Mouse (Mus musculus) neural tube, embryonic 13.5 days (tissue): ENCODE measurements around the gene Ifih1. TPM values are rescaled to one million over a fixed set of nuclear protein-coding genes. Genes with fewer than 3 reads are reported as not detected.

Source experiments
- ATAC-seq: fragments of 200-750 bp; cut with Nextera tagmentation; 2 replicates; pipeline ENCODE4 v1.8.0; 2017; ENCODE audit warnings: low read depth, mild to moderate bottlenecking, moderate TSS enrichment, moderate library complexity
- H3K27ac ChIP-seq: fragments of 300-500 bp; sonication (generic); replicated peaks from 2 replicates; pipeline ENCODE4 v1.5.1; 2015; ENCODE audit warnings: moderate library complexity, mild to moderate bottlenecking, inconsistent platforms
- H3K27me3 ChIP-seq: fragments of 300-500 bp; sonication (generic); 2 replicates; pipeline ENCODE4 v1.6.1; 2015; ENCODE audit warnings: mild to moderate bottlenecking, inconsistent platforms
- H3K36me3 ChIP-seq: fragments of 300-500 bp; sonication (generic); 2 replicates; pipeline ENCODE4 v1.6.1; 2015; ENCODE audit warnings: mild to moderate bottlenecking, inconsistent platforms
- H3K4me1 ChIP-seq: fragments of 300-500 bp; sonication (generic); replicated peaks from 2 replicates; pipeline ENCODE4 v1.6.1; 2015; ENCODE audit warnings: inconsistent platforms
- H3K4me2 ChIP-seq: fragments of 300-500 bp; sonication (generic); 2 replicates; pipeline ENCODE4 v1.6.1; 2015; ENCODE audit warnings: inconsistent platforms, mild to moderate bottlenecking, moderate library complexity
- H3K4me3 ChIP-seq: fragments of 300-500 bp; sonication (generic); 2 replicates; pipeline ENCODE4 v1.5.1; 2015; ENCODE audit warnings: mild to moderate bottlenecking, inconsistent platforms
- H3K9ac ChIP-seq: fragments of 300-500 bp; sonication (generic); 2 replicates; pipeline ENCODE4 v1.6.1; 2015; ENCODE audit warnings: moderate library complexity, mild to moderate bottlenecking, inconsistent platforms
- H3K9me3 ChIP-seq: fragments of 300-500 bp; sonication (generic); 2 replicates; pipeline ENCODE4 v1.6.1; 2016; ENCODE audit warnings: inconsistent platforms
- whole genome bisulfite sequencing: fragments of 180-500 bp; shearing (Covaris S2); methylation state at CpG from one replicate; pipeline ENCODE4 v1.1.7; 2015; 5-methylcytosine and 5-hydroxymethylcytosine counted together
- polyA plus RNA-seq: library from polyadenylated mRNA; unstranded; fragments of >200 nt; fragmentation: Nextera tagmentation; extraction: Ambion mirVana; gene quantifications from 2 replicates; pipeline ENCODE4 v1.2.1, GENCODE M21; 2015

The Ifih1 gene
- polyA plus RNA-seq, result 0.74 and 0.77 TPM in 2 replicates

DNA sequence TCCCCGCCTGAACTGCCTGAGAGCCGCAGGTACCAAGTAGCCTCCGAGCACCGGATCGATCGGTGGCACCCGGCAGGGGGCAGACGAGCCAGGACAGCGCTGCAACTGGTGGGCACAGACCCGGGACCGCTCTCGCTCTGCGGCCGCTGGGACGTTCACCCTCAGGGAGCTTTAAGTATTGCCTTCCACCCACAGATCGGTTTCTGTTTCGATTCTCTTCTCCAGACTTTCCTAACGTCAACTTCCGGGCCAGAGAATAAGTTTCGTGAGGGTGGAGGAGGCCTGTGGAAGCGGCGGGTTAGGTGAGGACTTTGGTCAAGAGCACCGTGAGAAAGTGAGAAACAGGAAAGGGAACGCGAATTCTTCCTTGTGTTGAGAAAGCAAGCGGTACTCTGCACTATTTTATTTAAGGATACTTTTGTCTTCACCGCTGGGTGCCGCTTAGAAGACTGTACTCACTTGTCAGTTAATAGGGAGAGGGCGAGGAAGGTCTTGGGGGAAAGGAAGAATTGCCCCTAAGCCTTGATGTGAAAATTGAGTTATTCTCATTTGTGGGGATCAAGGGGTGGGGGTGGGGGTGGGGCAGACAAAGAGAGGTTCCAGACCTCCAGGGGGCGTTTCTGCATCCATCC, at the start of gene Ifih1:
Ifih1 (minus strand) TSS at position 242 of the 632 bp plus-strand sequence.
- Histone ChIP-seq H3K9me3 (no peaks in the 10 kb centered on the region), H3K4me1 (peaks cover 21% of the 10 kb centered on the region), H3K27ac (no peak within 1 kb of the TSS), H3K9ac (peak within 1 kb of the TSS; percentile 62), H3K27me3 (peaks cover 22% of the 10 kb centered on the region), H3K4me2 (peak within 1 kb of the TSS; percentile 77), H3K4me3 (peak within 1 kb of the TSS; percentile 43), H3K36me3 (no peaks in the 10 kb centered on the region)
- ATAC-seq, result peak; percentile 83
- under 1% methylated on average over 30 of the region's 30 CpGs for whole genome bisulfite sequencing

DNA sequence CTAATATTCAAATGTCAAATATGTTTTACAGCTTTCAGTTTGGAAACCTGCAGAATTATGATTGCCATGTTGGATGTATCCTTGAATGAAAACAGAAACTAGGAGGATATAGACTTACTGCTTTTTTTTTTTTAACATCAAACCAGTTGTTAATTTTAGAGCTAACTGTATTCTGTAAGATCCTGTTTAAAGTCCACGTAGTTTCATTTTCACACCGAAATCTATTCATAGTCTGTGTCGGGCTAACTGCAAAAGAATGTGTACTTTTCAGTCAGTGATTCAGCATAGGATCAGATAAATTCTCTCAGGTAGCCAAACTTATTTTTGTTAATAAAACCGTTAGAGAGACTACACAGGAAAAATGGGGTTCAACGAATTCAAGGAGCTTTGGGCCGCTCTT, 39.9 kb upstream of the Ifih1 start:
- Histone ChIP-seq H3K4me3 (no peak overlapping the region), H3K36me3 (no peaks in the 10 kb centered on the region), H3K9ac (no peak overlapping the region), H3K4me1 (no peaks in the 10 kb centered on the region), H3K27ac (no peak overlapping the region), H3K9me3 (no peaks in the 10 kb centered on the region), H3K27me3 (no peaks in the 10 kb centered on the region), H3K4me2 (no peak overlapping the region)
- ATAC-seq, result no peak
- 90% methylated on average over 6 of the region's 6 CpGs for WGBS

DNA sequence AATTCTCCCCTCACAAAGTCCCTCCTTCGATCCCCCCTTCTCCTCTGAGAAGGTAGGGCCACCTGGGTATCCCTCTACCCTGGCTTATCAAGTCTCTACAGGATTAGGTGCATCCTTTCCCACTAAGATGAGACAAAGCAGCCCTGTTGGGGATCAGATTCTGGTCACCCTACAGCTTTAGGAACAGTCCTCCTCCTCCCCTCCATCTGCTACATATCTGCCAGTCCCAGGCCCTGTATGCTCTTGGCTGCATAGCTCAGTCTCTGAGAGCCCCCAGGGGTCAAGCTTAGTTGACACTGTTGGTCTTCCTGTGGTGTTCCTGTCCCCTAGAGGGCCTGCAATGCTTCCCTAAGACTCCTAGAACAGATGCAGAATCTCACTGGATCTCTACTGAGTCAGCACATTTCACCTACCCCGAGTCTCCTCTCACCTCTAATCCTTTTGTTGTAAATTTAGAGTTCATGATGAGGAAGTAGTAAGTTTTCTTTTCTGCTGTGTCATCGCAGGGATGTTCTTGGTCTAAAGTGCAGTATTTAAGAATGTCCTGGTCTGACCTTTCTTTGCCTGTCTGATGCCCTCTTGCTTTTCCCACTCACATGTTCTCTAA, 39.0 kb upstream of the Ifih1 start:
- Histone ChIP-seq H3K4me2 (no peak overlapping the region), H3K4me3 (no peak overlapping the region), H3K4me1 (no peaks in the 10 kb centered on the region), H3K9ac (no peak overlapping the region), H3K27ac (no peak overlapping the region), H3K36me3 (no peaks in the 10 kb centered on the region), H3K9me3 (no peaks in the 10 kb centered on the region), H3K27me3 (no peaks in the 10 kb centered on the region)
- 69% methylated on average over 3 of the region's 3 CpGs for WGBS
- ATAC-seq, result no peak

DNA sequence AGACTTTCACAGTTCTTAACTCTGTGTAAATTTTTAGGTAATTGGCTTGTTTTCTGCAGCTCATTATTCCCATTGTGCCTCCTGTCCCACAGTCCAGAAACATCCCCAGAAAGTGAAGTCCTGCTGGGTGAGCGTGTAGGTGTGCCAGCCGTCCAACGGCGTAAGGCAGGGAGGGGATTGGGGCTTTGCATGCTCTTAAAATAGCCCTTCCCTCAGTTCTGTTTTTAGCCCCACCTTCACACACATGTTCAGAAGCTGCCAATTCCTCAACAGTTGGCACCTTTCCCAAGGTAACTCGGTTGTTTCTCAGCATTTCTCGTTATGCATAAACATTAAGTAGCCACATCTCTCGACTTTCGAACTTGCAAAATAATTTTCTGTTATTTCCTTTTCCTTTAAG, 35.6 kb upstream of the Ifih1 start:
- 70% methylated on average over 8 of the region's 8 CpGs for WGBS

DNA sequence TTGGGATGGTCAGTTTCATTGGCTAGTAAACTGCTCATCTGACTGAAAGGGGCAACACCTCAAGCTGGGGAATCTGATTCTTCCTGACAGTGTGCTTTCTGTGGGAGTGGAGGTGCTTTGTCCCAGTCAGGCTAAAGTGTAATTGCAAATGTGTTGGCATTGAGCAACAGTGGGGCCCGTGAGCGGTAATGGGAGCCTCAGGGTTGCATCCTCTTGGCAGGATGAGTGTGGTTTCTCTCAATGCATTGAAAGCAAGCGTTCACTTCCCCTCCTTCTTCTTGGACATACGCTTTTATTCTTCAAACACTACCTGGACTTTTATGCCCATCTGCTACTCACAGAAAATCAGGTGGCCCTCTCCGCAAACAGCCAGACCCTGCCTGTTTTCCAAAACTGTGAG, 26.7 kb upstream of the Ifih1 start:
- Histone ChIP-seq H3K27ac (no peak overlapping the region), H3K27me3 (no peaks in the 10 kb centered on the region), H3K4me1 (no peaks in the 10 kb centered on the region), H3K36me3 (no peaks in the 10 kb centered on the region), H3K9me3 (no peaks in the 10 kb centered on the region), H3K4me2 (no peak overlapping the region), H3K4me3 (no peak overlapping the region), H3K9ac (no peak overlapping the region)
- ATAC-seq, result no peak
- whole genome bisulfite sequencing, result 92% methylated on average over 5 of the region's 5 CpGs

More for the DNA sequence above, 35.6 kb upstream of the Ifih1 start:
- H3K27ac ChIP-seq, result no peak overlapping the region
- H3K36me3 ChIP-seq, result no peaks in the 10 kb centered on the region
- no peaks in the 10 kb centered on the region for H3K27me3 ChIP-seq
- H3K9me3 ChIP-seq, result no peaks in the 10 kb centered on the region
- no peaks in the 10 kb centered on the region for H3K4me1 ChIP-seq
- H3K9ac ChIP-seq, result no peak overlapping the region
- no peak for ATAC-seq
- no peak overlapping the region for H3K4me2 ChIP-seq
- no peak overlapping the region for H3K4me3 ChIP-seq

DNA sequence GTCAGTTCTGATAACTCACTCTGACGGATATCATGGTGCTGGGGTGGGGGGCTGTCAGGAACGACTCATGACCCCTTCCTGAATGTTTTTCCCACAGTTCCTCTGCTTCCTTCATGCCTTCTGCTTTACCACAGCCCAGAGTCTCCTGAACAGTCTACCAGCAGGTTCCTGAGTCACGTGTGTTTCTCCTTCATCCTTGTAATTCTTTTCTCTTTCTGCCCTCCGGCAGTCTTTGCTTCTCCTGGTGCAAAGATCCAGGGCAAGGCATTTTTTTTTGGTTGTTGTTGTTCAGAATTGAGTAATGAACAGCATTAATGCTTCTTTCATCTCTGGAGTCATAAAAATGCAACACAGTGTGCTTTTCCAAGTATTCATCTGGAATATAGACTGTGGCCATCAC, 24.7 kb upstream of the Ifih1 start:
- H3K4me3 ChIP-seq, result no peak overlapping the region
- no peaks in the 10 kb centered on the region for H3K4me1 ChIP-seq
- H3K4me2 ChIP-seq, result no peak overlapping the region
- H3K27ac ChIP-seq, result no peak overlapping the region
- no peaks in the 10 kb centered on the region for H3K36me3 ChIP-seq
- no peak overlapping the region for H3K9ac ChIP-seq
- 0 out of 2 replicates have a peak, but pooled peaks cover 5% of the 10 kb centered on the region for H3K27me3 ChIP-seq
- no peak for ATAC-seq
- WGBS, result 88% methylated on average over 4 of the region's 4 CpGs
- no peaks in the 10 kb centered on the region for H3K9me3 ChIP-seq

DNA sequence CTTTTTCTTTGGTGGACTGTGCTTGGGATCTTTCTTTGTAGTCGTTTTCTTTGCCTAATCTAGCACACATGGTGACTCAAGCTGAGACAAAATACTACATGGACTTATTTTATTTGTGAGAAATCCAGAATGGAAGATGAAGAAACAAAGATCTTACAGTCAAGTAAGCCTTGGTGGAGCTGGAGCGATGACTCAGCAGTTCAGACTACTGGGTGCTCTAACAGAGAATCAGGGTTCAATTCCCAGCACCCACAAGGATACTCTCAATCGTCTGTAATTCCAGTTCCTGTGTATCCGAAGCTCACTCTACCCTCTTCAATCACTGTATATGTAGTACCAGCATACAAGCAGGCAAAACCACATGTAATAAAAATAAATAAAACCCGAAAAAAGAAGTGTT, 24.2 kb upstream of the Ifih1 start:
- H3K4me1 ChIP-seq, result no peaks in the 10 kb centered on the region
- no peak overlapping the region for H3K27ac ChIP-seq
- H3K9me3 ChIP-seq, result no peaks in the 10 kb centered on the region
- H3K4me2 ChIP-seq, result no peak overlapping the region
- 87% methylated on average over 5 of the region's 5 CpGs for WGBS
- no peak overlapping the region for H3K9ac ChIP-seq
- peaks cover 8% of the 10 kb centered on the region; the same call in 1 of the 2 replicates for H3K27me3 ChIP-seq
- no peaks in the 10 kb centered on the region for H3K36me3 ChIP-seq
- no peak for ATAC-seq
- no peak overlapping the region for H3K4me3 ChIP-seq

DNA sequence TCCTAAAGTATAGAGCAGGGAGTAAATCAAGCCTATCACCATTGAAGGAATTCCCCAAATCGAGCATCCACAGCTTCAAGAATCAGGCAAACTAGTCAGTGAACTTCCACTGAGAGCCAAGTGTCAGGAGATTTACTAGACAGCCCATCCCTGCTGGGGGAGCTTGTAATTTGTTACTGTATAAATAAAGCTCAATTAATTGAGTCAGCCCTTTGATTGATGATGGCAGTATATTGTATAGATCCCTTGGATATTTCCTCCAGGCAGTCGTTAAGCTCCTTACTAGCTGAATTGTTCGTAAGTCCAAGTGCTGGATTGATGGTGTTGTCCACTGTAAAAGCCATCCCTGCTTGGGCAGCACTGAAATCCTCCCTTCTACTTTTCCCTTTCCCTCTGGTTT, 23.8 kb upstream of the Ifih1 start:
- Histone ChIP-seq H3K4me1 (no peaks in the 10 kb centered on the region), H3K4me2 (no peak overlapping the region), H3K27ac (no peak overlapping the region), H3K36me3 (no peaks in the 10 kb centered on the region), H3K9ac (no peak overlapping the region), H3K9me3 (no peaks in the 10 kb centered on the region), H3K4me3 (no peak overlapping the region), H3K27me3 (peaks cover 12% of the 10 kb centered on the region)
- WGBS, result 25% methylated on average over 3 of the region's 3 CpGs
- no peak for ATAC-seq

DNA sequence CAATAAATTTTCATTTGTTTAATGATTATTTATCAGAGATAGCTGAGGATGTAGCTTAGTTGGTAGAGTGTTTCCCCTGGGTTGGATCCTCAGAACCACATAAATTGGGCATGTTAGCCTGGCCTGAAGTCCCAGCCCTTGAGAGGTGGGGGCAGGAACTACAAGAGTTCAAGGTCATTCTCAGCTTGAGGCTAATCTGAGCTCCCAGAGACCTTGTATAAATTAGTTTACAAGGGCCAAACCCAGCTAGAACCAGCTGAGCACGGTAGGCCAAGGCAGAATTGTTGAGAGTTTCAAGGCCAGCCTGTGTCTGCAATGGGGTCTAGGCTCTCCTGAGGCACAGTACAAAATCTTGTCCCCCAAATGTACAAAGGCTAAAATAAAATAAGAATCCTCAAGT, 19.5 kb upstream of the Ifih1 start:
- H3K36me3 ChIP-seq, result no peaks in the 10 kb centered on the region
- no peak overlapping the region for H3K9ac ChIP-seq
- H3K4me3 ChIP-seq, result no peak overlapping the region
- no peak overlapping the region for H3K27ac ChIP-seq
- no peak for ATAC-seq
- H3K27me3 ChIP-seq, result peaks cover 24% of the 10 kb centered on the region
- H3K9me3 ChIP-seq, result no peaks in the 10 kb centered on the region
- no peaks in the 10 kb centered on the region for H3K4me1 ChIP-seq
- H3K4me2 ChIP-seq, result no peak overlapping the region
- 33% methylated on average over 1 of the region's 1 CpGs for WGBS

DNA sequence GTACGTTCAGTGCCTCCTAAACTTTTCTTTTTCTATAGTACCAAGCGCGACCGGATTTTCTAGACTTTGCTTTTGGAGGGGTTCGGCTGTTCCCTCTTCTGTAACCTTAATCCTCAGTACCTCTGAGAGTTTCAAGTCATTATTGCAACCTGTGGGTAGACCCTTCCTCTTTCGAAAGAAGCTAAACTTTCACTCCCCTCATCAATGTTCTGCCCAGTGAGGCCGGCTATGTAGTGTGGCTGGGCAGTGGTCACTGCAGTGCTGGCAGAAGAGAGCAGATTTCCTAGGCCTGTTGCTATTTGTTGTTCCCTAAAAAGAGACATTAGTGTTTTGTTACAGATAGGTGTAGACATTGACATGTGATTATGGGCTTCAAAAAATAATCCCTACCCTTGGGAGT, 18.8 kb upstream of the Ifih1 start:
- no peaks in the 10 kb centered on the region for H3K9me3 ChIP-seq
- 73% methylated on average over 7 of the region's 7 CpGs for WGBS
- no peak overlapping the region for H3K9ac ChIP-seq
- peaks cover 24% of the 10 kb centered on the region for H3K27me3 ChIP-seq
- H3K4me1 ChIP-seq, result no peaks in the 10 kb centered on the region
- H3K4me2 ChIP-seq, result peak overlapping the region; percentile 93
- ATAC-seq, result no peak
- H3K36me3 ChIP-seq, result no peaks in the 10 kb centered on the region
- H3K4me3 ChIP-seq, result peak overlapping the region; percentile 61; the same call in 1 of the 2 replicates
- H3K27ac ChIP-seq, result no peak overlapping the region

DNA sequence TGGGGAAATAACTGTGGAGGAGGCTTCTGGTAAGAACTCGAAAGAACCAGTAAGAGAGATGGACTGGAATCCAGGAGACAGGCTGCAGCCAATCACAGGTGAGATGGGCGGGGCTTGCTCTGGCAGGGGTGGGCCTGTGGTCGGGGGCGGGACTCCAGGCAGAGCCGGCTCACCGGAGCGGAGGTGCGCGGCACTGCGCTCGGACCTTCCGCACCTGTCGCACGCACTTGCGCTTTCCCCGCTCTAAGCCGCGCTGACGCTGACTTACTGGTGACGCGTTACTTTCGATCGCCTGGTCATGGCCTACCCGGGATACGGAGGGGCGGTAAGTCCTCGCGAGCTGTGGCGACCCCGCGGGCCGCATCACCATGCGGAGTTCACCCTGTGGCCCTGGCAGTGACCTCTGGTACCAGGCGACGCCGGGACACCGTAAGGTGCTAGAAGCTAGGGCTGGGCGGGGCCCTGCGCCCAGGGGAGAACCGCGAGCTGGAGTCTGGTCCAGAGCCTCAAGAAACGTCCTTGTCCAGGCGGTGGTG, 18.1 kb upstream of the Ifih1 start, which contains the start of gene Gca:
Gca (plus strand) TSS at position 151 of the 536 bp plus-strand sequence.
- ATAC-seq, result peak; percentile 98
- Histone ChIP-seq H3K9me3 (no peaks in the 10 kb centered on the region), H3K27ac (no peak within 1 kb of the TSS), H3K36me3 (no peaks in the 10 kb centered on the region), H3K4me2 (peak within 1 kb of the TSS; percentile 93), H3K4me1 (no peaks in the 10 kb centered on the region), H3K9ac (peak within 1 kb of the TSS; percentile 60), H3K27me3 (peaks cover 24% of the 10 kb centered on the region), H3K4me3 (peak within 1 kb of the TSS; percentile 61)
- WGBS, result under 1% methylated on average over 43 of the region's 43 CpGs

DNA sequence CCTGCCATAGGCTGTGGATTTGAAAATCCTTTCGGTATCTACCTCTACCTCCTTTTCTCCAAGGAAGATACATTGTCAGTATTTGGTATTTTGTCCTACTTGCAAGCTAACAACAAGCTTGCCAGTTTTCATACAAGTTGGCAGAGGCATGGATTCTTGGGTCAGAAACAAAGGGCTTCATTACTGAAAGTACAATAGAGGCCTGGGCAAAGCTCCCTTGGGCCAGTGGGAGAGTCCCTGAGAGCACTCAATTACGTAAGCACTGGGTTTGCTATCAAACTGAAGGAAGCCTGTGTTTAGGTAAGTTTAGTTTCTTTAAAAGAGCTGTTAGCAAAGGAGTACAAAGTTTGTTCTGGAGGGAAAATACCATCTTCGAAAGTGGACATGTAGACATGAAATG, 16.5 kb upstream of the Ifih1 start:
- Histone ChIP-seq H3K27ac (no peak overlapping the region), H3K4me3 (no peak overlapping the region), H3K27me3 (peaks cover 24% of the 10 kb centered on the region), H3K36me3 (no peaks in the 10 kb centered on the region), H3K4me2 (no peak overlapping the region), H3K9me3 (no peaks in the 10 kb centered on the region), H3K9ac (no peak overlapping the region), H3K4me1 (no peaks in the 10 kb centered on the region)
- ATAC-seq, result no peak
- 77% methylated on average over 3 of the region's 3 CpGs for WGBS
